Mouse (Mus musculus) C2C12 (cell line): ENCODE measurements around the gene Bbs12.

ENCODE experiments used
- CEBPB ChIP-seq: IDR thresholded peaks from one replicate; pipeline ENCODE4 v1.6.1; 2011; ENCODE audit warnings: low read depth, mild to moderate bottlenecking, control low read depth, moderate library complexity
- CTCF ChIP-seq: IDR thresholded peaks from one replicate; pipeline ENCODE4 v1.5.1; 2011; ENCODE audit not compliant: control insufficient read depth, insufficient read depth, insufficient read length
- MAX ChIP-seq: IDR thresholded peaks from one replicate; pipeline ENCODE4 v1.6.1; 2011; ENCODE audit warnings: mild to moderate bottlenecking, control low read depth
- MYOD1 ChIP-seq: IDR thresholded peaks from one replicate; pipeline ENCODE4 v1.6.1; 2011; ENCODE audit warnings: low read depth; ENCODE audit not compliant: control insufficient read depth, insufficient read length
- USF1 ChIP-seq: IDR thresholded peaks from one replicate; pipeline ENCODE4 v1.6.1; 2011; ENCODE audit warnings: low read depth, mild to moderate bottlenecking, control low read depth, moderate library complexity

DNA sequence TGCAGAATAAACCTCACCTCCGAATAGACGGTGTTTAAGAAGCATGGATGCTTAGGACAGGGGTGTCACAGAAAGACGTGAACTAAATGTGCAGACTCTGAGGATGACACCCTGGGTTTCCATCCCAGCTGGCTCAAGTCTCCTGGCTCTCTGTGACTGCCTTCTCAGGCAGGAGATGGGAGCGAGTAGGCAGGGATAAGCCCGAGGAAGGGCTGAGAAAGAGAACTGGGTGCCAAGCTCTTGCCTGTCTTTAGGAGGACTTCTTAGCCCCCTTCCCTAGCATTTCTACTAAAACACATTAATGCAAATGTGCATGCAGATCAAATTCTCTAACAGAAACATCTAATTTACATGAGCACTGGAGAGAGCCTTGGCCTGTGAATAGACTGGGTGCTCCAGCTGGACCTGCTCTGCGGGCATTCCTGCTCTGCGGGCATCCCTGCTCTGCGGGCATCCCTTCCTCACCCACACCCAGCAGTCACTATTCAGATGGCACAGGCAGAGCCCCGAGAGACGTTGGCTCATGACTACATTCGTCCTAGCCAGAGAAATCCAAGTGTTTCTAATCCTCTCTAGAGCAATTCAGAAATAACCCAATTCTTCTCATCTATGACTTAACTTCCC lies 29.9 kb upstream of the Bbs12 start:
- TF ChIP-seq CTCF: no peak
- no peak for TF ChIP-seq USF1
- no peak for TF ChIP-seq MYOD1
- TF ChIP-seq MAX: no peak
- no peak for TF ChIP-seq CEBPB
